ENCODE assay signal across 8 mouse cellular contexts in genomic region chr19:28963842-28964551, GRCm38 (mm10). TPM values are rescaled to one million over a fixed set of nuclear protein-coding genes. Genes with fewer than 3 reads are reported as not detected.
A peak's percentile ranks its signal among the peaks of the same experiment; 100 is the strongest.
DNase-seq lines count a peak whose midpoint lies in the region; ATAC-seq and TF ChIP-seq lines count a peak whose summit lies in the region.

Plpp6 (plus strand) TSS chr19:28963953.

- H3K27ac ChIP-seq in MEL (ENCODE audit: control insufficient read depth, low read depth, low read length) = no peak within 1 kb of the TSS
- peak within 1 kb of the TSS; percentile 94 for H3K27ac ChIP-seq in cerebellum, adult 2 months (ENCODE audit: insufficient read depth, low read length)
- H3K27ac ChIP-seq in lung, postnatal 0 days (ENCODE audit: low read length) = peak within 1 kb of the TSS; percentile 85

- 0 out of 4 replicates have a peak, but pooled peaks of 1 of the 2 experiments have one; percentile 12 for TF ChIP-seq POLR2A in MEL (IDR thresholded peaks at IDR 0.05; ENCODE audit: control insufficient read depth in 1 of 2, insufficient read depth in 1 of 2, low read depth in 1 of 2, low read length in 2 of 2, poor library complexity in 1 of 2)
- peak; percentile 56; the same call in 1 of the 2 replicates for TF ChIP-seq POLR2A in cerebellum, adult 2 months (IDR thresholded peaks at IDR 0.05; ENCODE audit: borderline replicate concordance, insufficient read depth, low read length)

- peak within 1 kb of the TSS; percentile 22 to 35; a peak in 3 of 4 replicates for H3K4me3 ChIP-seq in MEL (ENCODE audit: control insufficient read depth in 1 of 2, insufficient read depth in 1 of 2, low read depth in 2 of 2, low read length in 2 of 2)
- peak within 1 kb of the TSS; percentile 83 for H3K4me3 ChIP-seq in cerebellum, adult 2 months (replicated peaks; ENCODE audit: insufficient read depth, low read depth, low read length)
- peak within 1 kb of the TSS; percentile 95 for H3K4me3 ChIP-seq in lung, postnatal 0 days (ENCODE audit: low read depth, low read length)

- H3K9me3 ChIP-seq in MEL (replicated peaks; ENCODE audit: insufficient read depth, low read length) = no peaks in the 10 kb centered on the region
- no peaks in the 10 kb centered on the region for H3K9me3 ChIP-seq in lung, postnatal 0 days (ENCODE audit: low read length)

- H3K27me3 ChIP-seq in MEL (ENCODE audit: control insufficient read depth in 1 of 2, insufficient read depth in 2 of 2, low read length in 2 of 2) = peaks cover 2 to 14% of the 10 kb centered on the region in 2 experiments
- no peaks in the 10 kb centered on the region for H3K27me3 ChIP-seq in cerebellum, adult 2 months (ENCODE audit: control insufficient read depth, insufficient read depth, low read length)
- no peaks in the 10 kb centered on the region for H3K27me3 ChIP-seq in lung, postnatal 0 days (replicated peaks; ENCODE audit: insufficient read depth, low read length)

- H3K9ac ChIP-seq in MEL (ENCODE audit: control insufficient read depth, low read depth, low read length, poor library complexity, severe bottlenecking) = 0 out of 2 replicates have a peak within 1 kb of the TSS, but pooled peaks have one; percentile 35
- peak within 1 kb of the TSS; percentile 82 for H3K9ac ChIP-seq in lung, postnatal 0 days (replicated peaks; ENCODE audit: low read depth)

- TF ChIP-seq RAD21 in MEL (IDR thresholded peaks at IDR 0.05; ENCODE audit: low read depth, low read length) = no peak

- no peak for TF ChIP-seq EP300 in MEL (IDR thresholded peaks at IDR 0.05; ENCODE audit: low read depth in 1 of 2, low read length in 2 of 2)
- TF ChIP-seq EP300 in lung, postnatal 0 days (IDR thresholded peaks at IDR 0.05) = no peak

- no peaks in the 10 kb centered on the region for H3K79me2 ChIP-seq in MEL (ENCODE audit: control insufficient read depth, insufficient read depth, low read length, poor library complexity)

- peak within 1 kb of the TSS; percentile 90 for H3K4me2 ChIP-seq in lung, postnatal 0 days (replicated peaks; ENCODE audit: low read depth, low read length)

- ATAC-seq in frontal cortex, adult (ENCODE audit: low TSS enrichment) = peak; percentile 78
- peak; percentile 65 to 87 for ATAC-seq in hematopoietic stem cell, adult 5-6 weeks (replicated peaks in 1 of 2; ENCODE audit: insufficient read depth in 1 of 2, low FRiP score in 2 of 2, low TSS enrichment in 1 of 2, low read depth in 1 of 2, poor library complexity in 2 of 2, severe bottlenecking in 2 of 2)
- peak; percentile 93 for ATAC-seq in lung, postnatal 0 days

- H3K4me1 ChIP-seq in MEL (ENCODE audit: control insufficient read depth in 1 of 2, insufficient read depth in 2 of 2, low read length in 2 of 2) = no peaks in the 10 kb centered on the region
- peaks cover 4% of the 10 kb centered on the region; the same call in 1 of the 2 replicates for H3K4me1 ChIP-seq in cerebellum, adult 2 months (ENCODE audit: control insufficient read depth, insufficient read depth, low read length)
- H3K4me1 ChIP-seq in lung, postnatal 0 days (ENCODE audit: insufficient read depth, low read depth, low read length) = peaks cover 13% of the 10 kb centered on the region; the same call in 1 of the 2 replicates

- under 1% methylated on average over 73 of the region's 73 CpGs for WGBS in cerebellum, adult 2 months
- 2% methylated on average over 62 of the region's 73 CpGs for WGBS in lung, postnatal 0 days

- H3K36me3 ChIP-seq in MEL (ENCODE audit: control insufficient read depth in 1 of 2, insufficient read depth in 2 of 2, low read length in 2 of 2) = no peaks in the 10 kb centered on the region
- H3K36me3 ChIP-seq in lung, postnatal 0 days (ENCODE audit: insufficient read depth, low read length) = no peaks in the 10 kb centered on the region

- DNase-seq in MEL (ENCODE audit: low read depth, low spot score) = peak; percentile 13
- DNase-seq in cerebellum, adult 2 months = peak; percentile 91 to 92
- peak; percentile 71 to 82 for DNase-seq in layer of hippocampus, postnatal 10 days (ENCODE audit: low spot score in 2 of 2)
- peak; percentile 93 for DNase-seq in lung, postnatal 0 days (ENCODE audit: low spot score)
- DNase-seq in ovary, postnatal 10 days (ENCODE audit: low spot score) = peak; percentile 61
- DNase-seq in thymus, postnatal 0 days (ENCODE audit: low spot score) = peak; percentile 82

- no peak for TF ChIP-seq CTCF in MEL (IDR thresholded peaks at IDR 0.05 in 2 of 3, conservative IDR thresholded peaks at IDR 0.05 in 1 of 3; ENCODE audit: control insufficient read depth in 1 of 3, insufficient read depth in 1 of 3, low read depth in 2 of 3, low read length in 3 of 3, poor library complexity in 1 of 3, severe bottlenecking in 1 of 3)
- TF ChIP-seq CTCF in cerebellum, adult 2 months (IDR thresholded peaks at IDR 0.05; ENCODE audit: borderline replicate concordance, insufficient read depth, low read depth, low read length) = peak; percentile 60
- TF ChIP-seq CTCF in lung, postnatal 0 days (IDR thresholded peaks at IDR 0.05) = peak; percentile 76

TF ChIP-seq in MEL, 35 proteins besides CTCF, POLR2A, EP300 and RAD21:
- TF ChIP-seq BHLHE40 (IDR thresholded peaks at IDR 0.05; ENCODE audit: borderline replicate concordance, low read depth, low read length) = no peak
- TF ChIP-seq ZNF384 (IDR thresholded peaks at IDR 0.05; ENCODE audit: low read depth, low read length) = no peak
- TF ChIP-seq NRF1 (IDR thresholded peaks at IDR 0.05; ENCODE audit: insufficient read depth, low read depth, low read length, poor library complexity, severe bottlenecking) = no peak
- TF ChIP-seq MXI1 (IDR thresholded peaks at IDR 0.05; ENCODE audit: low read depth, low read length) = no peak
- no peak for TF ChIP-seq GABPA (IDR thresholded peaks at IDR 0.05; ENCODE audit: low read depth, low read length)
- no peak for TF ChIP-seq TBP (IDR thresholded peaks at IDR 0.05; ENCODE audit: low read depth, low read length)
- TF ChIP-seq TCF12 (IDR thresholded peaks at IDR 0.05; ENCODE audit: low read depth, low read length) = no peak
- TF ChIP-seq SIN3A (IDR thresholded peaks at IDR 0.05; ENCODE audit: low read length) = no peak
- TF ChIP-seq E2F4 (IDR thresholded peaks at IDR 0.05; ENCODE audit: borderline replicate concordance, low read depth, low read length) = no peak
- no peak for TF ChIP-seq SMC3 (IDR thresholded peaks at IDR 0.05; ENCODE audit: low read depth, low read length)
- TF ChIP-seq CHD1 (IDR thresholded peaks at IDR 0.05; ENCODE audit: low read depth, low read length) = no peak
- TF ChIP-seq TAL1 (IDR thresholded peaks at IDR 0.05; ENCODE audit: low read length) = no peak
- TF ChIP-seq MAX (IDR thresholded peaks at IDR 0.05; ENCODE audit: low read length) = no peak
- TF ChIP-seq ETS1 (IDR thresholded peaks at IDR 0.05; ENCODE audit: low read depth, low read length) = no peak
- no peak for TF ChIP-seq MYC (IDR thresholded peaks at IDR 0.05; ENCODE audit: low read depth, low read length)
- no peak for TF ChIP-seq POLR2AphosphoS2 (IDR thresholded peaks at IDR 0.05; ENCODE audit: low read length)
- TF ChIP-seq UBTF (IDR thresholded peaks at IDR 0.05; ENCODE audit: borderline replicate concordance, insufficient read depth, low read depth, low read length) = no peak
- no peak for TF ChIP-seq JUND (IDR thresholded peaks at IDR 0.05; ENCODE audit: low read depth, low read length)

RNA-seq across cellular contexts. Expression of gene Plpp6, which starts in this region (rescaled TPM):
- total RNA-seq in MEL (2012; rRNA removed) = 0.08 and 0.10 TPM in 2 replicates
- polyA plus RNA-seq in MEL (2012; ENCODE audit: insufficient read depth in 1 of 2, insufficient read length in 2 of 2, low read depth in 1 of 2, low replicate concordance in 2 of 2, missing spikeins in 1 of 2) = 1 to 10 TPM in 1 of 2 experiments, not detected in 1; 1.9 TPM
- 29.7 and 31.9 TPM in 2 replicates for polyA plus RNA-seq in cerebellum, adult 2 months (2012; rRNA removed)
- total RNA-seq in hematopoietic stem cell, adult 5-6 weeks (2017) = 8.2 and 9.8 TPM in 2 replicates
- total RNA-seq in layer of hippocampus, postnatal 10 days (2021) = 10 to 100 TPM; 31.0 to 36.5 TPM
- polyA plus RNA-seq in lung, postnatal 0 days (2015; fragmentation: Nextera tagmentation; extraction: Ambion mirVana) = 9.8 and 9.9 TPM in 2 replicates
- 8.5 TPM in 2 replicates for polyA plus RNA-seq in thymus, postnatal 0 days (2015; fragmentation: Nextera tagmentation; extraction: Ambion mirVana)

Comparison
In these comparisons a context has a peak if more than half of its experiments do, and no peak if none do; other contexts are left out.
1. DNase-seq: peak in every context shown above with its lines; median percentile 93 in lung, postnatal 0 days; 92 in cerebellum, adult 2 months; 82 in thymus, postnatal 0 days; 76 in layer of hippocampus, postnatal 10 days; 61 in ovary, postnatal 10 days; 13 in MEL.
2. H3K4me3 ChIP-seq: peak in every context shown above with its lines; median percentile 95 in lung, postnatal 0 days; 83 in cerebellum, adult 2 months; 28 in MEL.
3. CTCF ChIP-seq: peak in cerebellum, adult 2 months (single experiment) and lung, postnatal 0 days (single experiment); none in MEL (0 of 3).
4. Peak in every context shown above with its lines, with median percentiles within 50 percentile points of each other: ATAC-seq.